Mouse (Mus musculus): ENCODE measurements around the gene Pmvk. TPM values are rescaled to one million over a fixed set of nuclear protein-coding genes. Genes with fewer than 3 reads are reported as not detected.
A peak's percentile ranks its signal among the peaks of the same experiment; 100 is the strongest.

Gene Pmvk
- polyA plus RNA-seq (2014; fragmentation: Nextera tagmentation; extraction: Ambion mirVana), result 53.8 and 60.4 TPM in 2 replicates

- Histone ChIP-seq H3K9me3 (ENCODE audit: control insufficient read depth, low read length) (no peaks in the 10 kb centered on the region), H3K4me3 (ENCODE audit: low read length) (no peak within 1 kb of the TSS), H3K27ac (ENCODE audit: low read depth, low read length) (no peak within 1 kb of the TSS), H3K4me2 (replicated peaks; ENCODE audit: low read depth, low read length) (no peak within 1 kb of the TSS), H3K9ac (ENCODE audit: low read depth, low read length) (no peak within 1 kb of the TSS), H3K27me3 (ENCODE audit: control insufficient read depth, insufficient read depth, low read length) (no peaks in the 10 kb centered on the region), H3K4me1 (ENCODE audit: control insufficient read depth, insufficient read depth, low read length) (peaks cover 3% of the 10 kb centered on the region; the same call in 1 of the 2 replicates), H3K36me3 (ENCODE audit: control insufficient read depth, insufficient read depth, low read length) (no peaks in the 10 kb centered on the region)
- 62% methylated on average over 10 of the region's 10 CpGs for WGBS
- no peak for ATAC-seq (ENCODE audit: low FRiP score, low TSS enrichment)
These were observed at the start of gene Pmvk for GRCm38 (mm10) chr3:89454401-89455177. Gene Pmvk (plus strand): TSS chr3:89454541.

- Histone ChIP-seq H3K9ac (ENCODE audit: low read depth, low read length) (no peak overlapping the region), H3K4me2 (replicated peaks; ENCODE audit: low read depth, low read length) (no peak overlapping the region), H3K36me3 (ENCODE audit: control insufficient read depth, insufficient read depth, low read length) (peaks cover 19% of the 10 kb centered on the region; the same call in 1 of the 2 replicates), H3K9me3 (ENCODE audit: control insufficient read depth, low read length) (no peaks in the 10 kb centered on the region), H3K27ac (ENCODE audit: low read depth, low read length) (no peak overlapping the region), H3K4me3 (ENCODE audit: low read length) (no peak overlapping the region), H3K27me3 (ENCODE audit: control insufficient read depth, insufficient read depth, low read length) (no peaks in the 10 kb centered on the region), H3K4me1 (ENCODE audit: control insufficient read depth, insufficient read depth, low read length) (peaks cover 5% of the 10 kb centered on the region; the same call in 1 of the 2 replicates)
- WGBS, result 93% methylated on average over 6 of the region's 6 CpGs
- ATAC-seq (ENCODE audit: low FRiP score, low TSS enrichment), result no peak
These were observed 47.5 kb upstream of the Pmvk start for GRCm38 (mm10) chr3:89406887-89407286.

- Histone ChIP-seq H3K27ac (ENCODE audit: low read depth, low read length) (no peak overlapping the region), H3K4me1 (ENCODE audit: control insufficient read depth, insufficient read depth, low read length) (peaks cover 5% of the 10 kb centered on the region; the same call in 1 of the 2 replicates), H3K9me3 (ENCODE audit: control insufficient read depth, low read length) (no peaks in the 10 kb centered on the region), H3K36me3 (ENCODE audit: control insufficient read depth, insufficient read depth, low read length) (peaks cover 14% of the 10 kb centered on the region; the same call in 1 of the 2 replicates), H3K4me2 (replicated peaks; ENCODE audit: low read depth, low read length) (no peak overlapping the region), H3K4me3 (ENCODE audit: low read length) (no peak overlapping the region), H3K9ac (ENCODE audit: low read depth, low read length) (no peak overlapping the region), H3K27me3 (ENCODE audit: control insufficient read depth, insufficient read depth, low read length) (no peaks in the 10 kb centered on the region)
- WGBS, result 65% methylated on average over 16 of the region's 16 CpGs
- ATAC-seq (ENCODE audit: low FRiP score, low TSS enrichment), result no peak
These were observed 45.9 kb upstream of the Pmvk start for GRCm38 (mm10) chr3:89408448-89408847.

- Histone ChIP-seq H3K4me1 (ENCODE audit: control insufficient read depth, insufficient read depth, low read length) (peaks cover 5% of the 10 kb centered on the region; the same call in 1 of the 2 replicates), H3K9ac (ENCODE audit: low read depth, low read length) (no peak overlapping the region), H3K4me2 (replicated peaks; ENCODE audit: low read depth, low read length) (no peak overlapping the region), H3K4me3 (ENCODE audit: low read length) (no peak overlapping the region), H3K27ac (ENCODE audit: low read depth, low read length) (no peak overlapping the region), H3K36me3 (ENCODE audit: control insufficient read depth, insufficient read depth, low read length) (peaks cover 22% of the 10 kb centered on the region), H3K9me3 (ENCODE audit: control insufficient read depth, low read length) (no peaks in the 10 kb centered on the region), H3K27me3 (ENCODE audit: control insufficient read depth, insufficient read depth, low read length) (no peaks in the 10 kb centered on the region)
- WGBS, result 91% methylated on average over 3 of the region's 3 CpGs
- ATAC-seq (ENCODE audit: low FRiP score, low TSS enrichment), result no peak
These were observed 44.6 kb upstream of the Pmvk start for GRCm38 (mm10) chr3:89409701-89410100.

- H3K27ac ChIP-seq (ENCODE audit: low read depth, low read length), result no peak overlapping the region
- peaks cover 5% of the 10 kb centered on the region; the same call in 1 of the 2 replicates for H3K4me1 ChIP-seq (ENCODE audit: control insufficient read depth, insufficient read depth, low read length)
- peak overlapping the region; percentile 51 for H3K9ac ChIP-seq (ENCODE audit: low read depth, low read length)
- WGBS, result 79% methylated on average over 10 of the region's 10 CpGs
- H3K9me3 ChIP-seq (ENCODE audit: control insufficient read depth, low read length), result no peaks in the 10 kb centered on the region
- H3K4me2 ChIP-seq (replicated peaks; ENCODE audit: low read depth, low read length), result peak overlapping the region; percentile 60
- H3K27me3 ChIP-seq (ENCODE audit: control insufficient read depth, insufficient read depth, low read length), result no peaks in the 10 kb centered on the region
- H3K36me3 ChIP-seq (ENCODE audit: control insufficient read depth, insufficient read depth, low read length), result peaks cover 34% of the 10 kb centered on the region
- H3K4me3 ChIP-seq (ENCODE audit: low read length), result peak overlapping the region; percentile 57
- ATAC-seq (ENCODE audit: low FRiP score, low TSS enrichment), result no peak
These were observed 43.5 kb upstream of the Pmvk start for GRCm38 (mm10) chr3:89410864-89411263.

- H3K27me3 ChIP-seq (ENCODE audit: control insufficient read depth, insufficient read depth, low read length), result no peaks in the 10 kb centered on the region
- peaks cover 43% of the 10 kb centered on the region for H3K36me3 ChIP-seq (ENCODE audit: control insufficient read depth, insufficient read depth, low read length)
- H3K9ac ChIP-seq (ENCODE audit: low read depth, low read length), result peak within 1 kb of the TSS; percentile 51
- no peaks in the 10 kb centered on the region for H3K9me3 ChIP-seq (ENCODE audit: control insufficient read depth, low read length)
- peak within 1 kb of the TSS; percentile 60 for H3K4me2 ChIP-seq (replicated peaks; ENCODE audit: low read depth, low read length)
- 6% methylated on average over 28 of the region's 28 CpGs for WGBS
- H3K4me1 ChIP-seq (ENCODE audit: control insufficient read depth, insufficient read depth, low read length), result peaks cover 10% of the 10 kb centered on the region; the same call in 1 of the 2 replicates
- peak within 1 kb of the TSS; percentile 57 for H3K4me3 ChIP-seq (ENCODE audit: low read length)
- 0 out of 2 replicates have a peak within 1 kb of the TSS, but pooled peaks have one; percentile 37 for H3K27ac ChIP-seq (ENCODE audit: low read depth, low read length)
- peak; percentile 98 for ATAC-seq (ENCODE audit: low FRiP score, low TSS enrichment)
These were observed 42.6 kb upstream of the Pmvk start, which contains the start of gene Flad1 for GRCm38 (mm10) chr3:89411490-89412393. Gene Flad1 (minus strand): TSS chr3:89411870.

- Histone ChIP-seq H3K4me3 (ENCODE audit: low read length) (no peak overlapping the region), H3K9me3 (ENCODE audit: control insufficient read depth, low read length) (no peaks in the 10 kb centered on the region), H3K36me3 (ENCODE audit: control insufficient read depth, insufficient read depth, low read length) (peaks cover 37% of the 10 kb centered on the region), H3K27ac (ENCODE audit: low read depth, low read length) (no peak overlapping the region), H3K4me1 (ENCODE audit: control insufficient read depth, insufficient read depth, low read length) (peaks cover 23% of the 10 kb centered on the region), H3K27me3 (ENCODE audit: control insufficient read depth, insufficient read depth, low read length) (no peaks in the 10 kb centered on the region), H3K9ac (ENCODE audit: low read depth, low read length) (no peak overlapping the region), H3K4me2 (replicated peaks; ENCODE audit: low read depth, low read length) (peak overlapping the region; percentile 78)
- no peak for ATAC-seq (ENCODE audit: low FRiP score, low TSS enrichment)
- WGBS, result 93% methylated on average over 8 of the region's 8 CpGs
These were observed 38.2 kb upstream of the Pmvk start for GRCm38 (mm10) chr3:89416158-89416557.

GRCm38 (mm10) chr3:89417131-89417530 lies 37.2 kb upstream of the Pmvk start:
- Histone ChIP-seq H3K9me3 (ENCODE audit: control insufficient read depth, low read length) (no peaks in the 10 kb centered on the region), H3K4me3 (ENCODE audit: low read length) (peak overlapping the region; percentile 80), H3K36me3 (ENCODE audit: control insufficient read depth, insufficient read depth, low read length) (peaks cover 37% of the 10 kb centered on the region), H3K4me2 (replicated peaks; ENCODE audit: low read depth, low read length) (peak overlapping the region; percentile 78), H3K27ac (ENCODE audit: low read depth, low read length) (peak overlapping the region; percentile 99; the same call in 1 of the 2 replicates), H3K9ac (ENCODE audit: low read depth, low read length) (peak overlapping the region; percentile 70), H3K27me3 (ENCODE audit: control insufficient read depth, insufficient read depth, low read length) (no peaks in the 10 kb centered on the region), H3K4me1 (ENCODE audit: control insufficient read depth, insufficient read depth, low read length) (peaks cover 29% of the 10 kb centered on the region)
- ATAC-seq (ENCODE audit: low FRiP score, low TSS enrichment), result no peak
- WGBS, result 14% methylated on average over 2 of the region's 2 CpGs

All from kidney, embryonic 14.5 days (tissue).